In the genomic region with DNA sequence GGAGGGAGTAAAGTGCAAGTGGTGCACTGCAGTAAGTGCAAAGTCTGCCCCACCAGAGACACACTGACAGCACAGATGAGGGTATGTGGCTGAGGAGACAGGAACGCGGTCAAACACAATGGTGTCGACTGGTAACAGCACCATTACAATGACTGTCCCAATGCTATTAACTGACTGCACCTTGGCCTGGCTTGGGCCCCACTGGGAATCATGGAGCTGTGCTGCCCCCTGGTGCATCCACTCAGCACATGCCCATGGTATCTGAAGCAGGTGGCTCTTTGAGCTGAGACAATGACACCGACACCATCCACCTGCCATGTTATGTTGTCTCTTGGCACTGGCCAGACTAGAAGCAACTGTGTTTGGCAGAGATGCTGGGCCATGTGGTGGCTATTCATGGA, we compare ENCODE assay signal across 8 mouse cellular contexts. TPM values are rescaled to one million over a fixed set of nuclear protein-coding genes. Genes with fewer than 3 reads are reported as not detected.
DNase-seq lines count a peak whose midpoint lies in the region.

No protein-coding gene starts in this region.

- no peaks in the 10 kb centered on the region for H3K9me3 ChIP-seq in hindbrain, embryonic 10.5 days

- no peaks in the 10 kb centered on the region for H3K27me3 ChIP-seq in hindbrain, embryonic 10.5 days (ENCODE audit: insufficient read depth, poor library complexity, severe bottlenecking)

- H3K4me1 ChIP-seq in hindbrain, embryonic 10.5 days (replicated peaks): no peaks in the 10 kb centered on the region

- no peak overlapping the region for H3K4me3 ChIP-seq in hindbrain, embryonic 10.5 days

- H3K36me3 ChIP-seq in hindbrain, embryonic 10.5 days: peaks cover 73% of the 10 kb centered on the region

- no peak overlapping the region for H3K27ac ChIP-seq in hindbrain, embryonic 10.5 days

- peak; percentile 73 for DNase-seq in NIH3T3 (ENCODE audit: low read depth)
- DNase-seq in cerebellum, adult 8-10 months: peak; percentile 96
- DNase-seq in forelimb bud, embryonic 11.5 days (ENCODE audit: low read depth, low spot score): peak; percentile 35
- peak; percentile 61 for DNase-seq in hindbrain, embryonic 10.5 days (ENCODE audit: low spot score)
- peak; percentile 76 for DNase-seq in layer of hippocampus, adult 9-11 months
- DNase-seq in lung, postnatal 10 days: peak; percentile 73
- DNase-seq in retina, embryonic 14.5 days (ENCODE audit: low spot score): peak; percentile 85
- DNase-seq in urinary bladder, postnatal 36 days (ENCODE audit: low spot score in 2 of 2): peak; percentile 32 to 34

- 59% methylated on average over 4 of the region's 4 CpGs for WGBS in hindbrain, embryonic 10.5 days

RNA-seq across cellular contexts. Expression of a gene that starts 23.7 kb away (rescaled TPM):
- polyA plus RNA-seq in hindbrain, embryonic 10.5 days (2016; fragmentation: Nextera tagmentation; extraction: Ambion mirVana): 77.9 and 81.3 TPM in 2 replicates

Comparison
In these comparisons a context has a peak if more than half of its experiments do, and no peak if none do; other contexts are left out.
1. DNase-seq: peak in every context shown above with its lines; median percentile 96 in cerebellum, adult 8-10 months; 85 in retina, embryonic 14.5 days; 76 in layer of hippocampus, adult 9-11 months; 73 in NIH3T3; 73 in lung, postnatal 10 days; 61 in hindbrain, embryonic 10.5 days; 35 in forelimb bud, embryonic 11.5 days; 33 in urinary bladder, postnatal 36 days.